Mouse (Mus musculus) testis, adult 2 months (tissue): Measurements from ENCODE around the gene Lars2. TPM values are rescaled to one million over a fixed set of nuclear protein-coding genes. Genes with fewer than 3 reads are reported as not detected.
"Not testable (repeated sequence)": the region's sequence is repeated elsewhere in the genome, so short reads cannot be mapped to it uniquely, and the experiment has no call there.

Source experiments
- H3K27ac ChIP-seq: fragments of 200-500 bp; 2 replicates; pipeline ENCODE4 v1.5.1; 2012; ENCODE audit warnings: low read depth, low read length; ENCODE audit not compliant: control insufficient read depth, insufficient read depth
- H3K27me3 ChIP-seq: fragments of 200-500 bp; 2 replicates; pipeline ENCODE4 v1.6.1; 2012; ENCODE audit warnings: mild to moderate bottlenecking, low read length, moderate library complexity; ENCODE audit not compliant: control insufficient read depth, insufficient read depth
- H3K36me3 ChIP-seq: fragments of 200-500 bp; 2 replicates; pipeline ENCODE4 v1.6.1; 2012; ENCODE audit warnings: mild to moderate bottlenecking, low read length; ENCODE audit not compliant: control insufficient read depth, insufficient read depth
- H3K4me1 ChIP-seq: fragments of 200-500 bp; 2 replicates; pipeline ENCODE4 v1.6.1; 2012; ENCODE audit warnings: low read length; ENCODE audit not compliant: control insufficient read depth, insufficient read depth
- H3K4me3 ChIP-seq: fragments of 200-500 bp; 2 replicates; pipeline ENCODE4 v1.5.1; 2012; ENCODE audit warnings: low read depth, mild to moderate bottlenecking, low read length, moderate library complexity, mixed read lengths; ENCODE audit not compliant: control insufficient read depth
- CTCF ChIP-seq: fragments of 200-500 bp; IDR thresholded peaks from 2 replicates; pipeline ENCODE4 v1.5.1; 2012; ENCODE audit warnings: low read depth, mild to moderate bottlenecking, inconsistent platforms, low read length, moderate library complexity; ENCODE audit not compliant: control insufficient read depth, insufficient read depth, insufficient replicate concordance
- POLR2A ChIP-seq: fragments of 200-500 bp; IDR thresholded peaks from 2 replicates; pipeline ENCODE4 v1.6.1; 2012; ENCODE audit warnings: low read depth, mild to moderate bottlenecking, inconsistent platforms, low read length, moderate library complexity; ENCODE audit not compliant: control insufficient read depth
- polyA plus RNA-seq: library from polyadenylated mRNA; depleted of rRNA; stranded (reverse); fragments of >200 nt; gene quantifications from 2 replicates; pipeline ENCODE4 v1.2.3, GENCODE M21; 2012

Lars2 gene
- polyA plus RNA-seq, 1 experiment = 685 TPM

DNA sequence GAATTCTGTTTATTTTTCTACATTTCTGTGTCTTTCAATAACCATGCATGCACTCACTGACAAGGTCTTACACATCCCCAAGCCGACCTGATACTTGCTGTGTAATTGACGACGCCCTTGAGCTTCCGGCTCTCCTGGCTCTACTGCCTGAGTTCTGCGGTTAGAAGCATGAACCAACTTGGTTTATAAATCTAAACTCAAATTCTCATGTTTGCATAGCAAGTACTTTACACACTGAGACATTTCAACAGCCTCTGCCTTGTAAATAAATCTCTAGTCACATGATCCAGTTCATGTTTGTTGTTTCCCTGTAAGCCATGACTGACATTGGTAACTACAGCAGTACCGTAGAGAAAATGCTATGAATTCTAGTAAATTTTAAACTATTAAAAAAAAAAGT, 25.5 kb upstream of the Lars2 start:
- Histone ChIP-seq H3K4me1 (no peaks in the 10 kb centered on the region), H3K27me3 (no peaks in the 10 kb centered on the region), H3K36me3 (no peaks in the 10 kb centered on the region), H3K4me3 (no peak overlapping the region), H3K27ac (no peak overlapping the region)
- no peak for TF ChIP-seq CTCF
- no peak for TF ChIP-seq POLR2A

DNA sequence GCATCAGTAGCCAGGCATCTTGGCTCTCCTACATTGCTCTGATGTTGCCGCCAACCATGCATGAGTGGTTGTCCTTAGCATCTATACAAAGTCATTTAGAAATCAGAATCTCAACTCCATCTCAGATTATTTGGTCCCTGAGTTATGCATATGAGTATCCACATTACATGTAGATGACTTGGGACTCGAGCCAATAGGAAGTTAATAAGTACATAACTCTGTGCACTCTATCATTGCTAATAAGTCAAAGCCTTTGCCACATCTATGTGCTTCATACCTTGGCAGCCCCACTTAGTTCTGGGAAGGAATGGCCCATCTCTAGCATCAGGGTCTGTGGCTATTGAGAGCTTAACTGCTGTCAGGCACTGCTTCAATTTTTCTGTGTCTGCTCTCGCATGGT, 23.7 kb upstream of the Lars2 start:
- Histone ChIP-seq H3K4me3 (no peak overlapping the region), H3K36me3 (no peaks in the 10 kb centered on the region), H3K4me1 (no peaks in the 10 kb centered on the region), H3K27me3 (no peaks in the 10 kb centered on the region), H3K27ac (no peak overlapping the region)
- TF ChIP-seq CTCF = no peak
- TF ChIP-seq POLR2A = no peak

DNA sequence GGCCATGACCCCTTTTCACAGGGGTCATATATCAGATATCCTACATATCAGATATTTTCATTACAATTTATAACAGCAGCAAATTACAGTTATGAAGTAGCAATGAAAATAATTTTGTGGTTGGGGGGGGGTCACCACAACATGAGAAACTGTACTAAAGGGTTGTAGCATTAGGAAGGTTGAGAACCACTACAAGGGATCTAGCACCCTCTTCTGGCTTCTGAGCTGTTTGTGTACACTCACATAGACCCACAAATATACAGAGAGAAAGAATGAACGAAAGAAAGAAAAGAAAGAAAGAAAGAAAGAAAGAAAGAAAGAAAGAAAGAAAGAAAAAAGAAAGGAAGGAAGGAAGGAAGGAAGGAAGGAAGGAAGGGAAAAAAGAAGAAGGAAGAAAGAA, 17.4 kb upstream of the Lars2 start:
- H3K4me1 ChIP-seq = not testable (repeated sequence)

DNA sequence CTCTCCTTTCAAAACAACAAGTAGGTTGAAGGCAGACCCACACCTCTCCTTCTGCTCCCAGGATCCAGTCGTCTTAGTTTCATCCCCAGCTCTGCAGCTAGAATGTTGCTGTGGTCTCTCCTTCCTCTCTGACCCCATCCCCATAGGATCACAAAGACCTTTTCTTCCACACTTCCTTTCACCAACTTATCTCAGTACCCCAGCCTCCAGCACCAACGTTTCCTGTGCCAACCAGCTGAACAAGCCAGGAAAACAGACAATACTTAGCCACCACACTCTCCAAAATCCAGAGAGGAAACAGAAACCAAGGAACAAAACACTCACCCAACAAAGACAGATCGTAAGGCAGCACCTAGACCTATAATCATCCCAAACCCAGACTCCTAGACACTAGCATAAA, 6.7 kb upstream of the Lars2 start:
- no peak overlapping the region for H3K4me3 ChIP-seq
- H3K4me1 ChIP-seq = no peaks in the 10 kb centered on the region
- H3K27me3 ChIP-seq = no peaks in the 10 kb centered on the region
- H3K27ac ChIP-seq = no peak overlapping the region
- TF ChIP-seq CTCF = no peak
- TF ChIP-seq POLR2A = no peak
- no peaks in the 10 kb centered on the region for H3K36me3 ChIP-seq

More for the DNA sequence above, 17.4 kb upstream of the Lars2 start:
- H3K4me3 ChIP-seq, H3K27ac ChIP-seq, H3K36me3 ChIP-seq, H3K27me3 ChIP-seq: not testable (repeated sequence)

DNA sequence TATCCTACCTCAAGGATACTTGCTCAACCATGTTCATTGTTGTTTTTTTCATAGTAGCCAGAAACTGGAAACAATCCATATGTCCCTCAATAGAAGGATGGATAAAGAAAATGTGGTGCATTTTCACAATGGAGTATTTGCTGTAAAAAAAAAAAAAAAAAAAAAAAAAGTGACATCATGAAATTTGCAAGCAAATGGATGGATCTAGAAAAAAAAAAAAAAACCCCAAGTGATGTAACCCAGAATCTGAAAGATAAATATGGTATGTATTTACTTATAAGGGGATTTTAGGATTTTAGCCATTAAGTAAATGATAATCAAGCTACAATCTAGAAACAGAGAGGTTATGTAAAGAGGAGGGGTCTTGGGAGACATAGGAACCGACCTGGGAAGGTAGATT, 1.4 kb upstream of the Lars2 start:
- Histone ChIP-seq H3K4me1 (peaks cover 3% of the 10 kb centered on the region), H3K4me3 (no peak overlapping the region), H3K27ac (no peak overlapping the region), H3K36me3 (no peaks in the 10 kb centered on the region), H3K27me3 (no peaks in the 10 kb centered on the region)
- TF ChIP-seq POLR2A (no peak), CTCF (no peak)

DNA sequence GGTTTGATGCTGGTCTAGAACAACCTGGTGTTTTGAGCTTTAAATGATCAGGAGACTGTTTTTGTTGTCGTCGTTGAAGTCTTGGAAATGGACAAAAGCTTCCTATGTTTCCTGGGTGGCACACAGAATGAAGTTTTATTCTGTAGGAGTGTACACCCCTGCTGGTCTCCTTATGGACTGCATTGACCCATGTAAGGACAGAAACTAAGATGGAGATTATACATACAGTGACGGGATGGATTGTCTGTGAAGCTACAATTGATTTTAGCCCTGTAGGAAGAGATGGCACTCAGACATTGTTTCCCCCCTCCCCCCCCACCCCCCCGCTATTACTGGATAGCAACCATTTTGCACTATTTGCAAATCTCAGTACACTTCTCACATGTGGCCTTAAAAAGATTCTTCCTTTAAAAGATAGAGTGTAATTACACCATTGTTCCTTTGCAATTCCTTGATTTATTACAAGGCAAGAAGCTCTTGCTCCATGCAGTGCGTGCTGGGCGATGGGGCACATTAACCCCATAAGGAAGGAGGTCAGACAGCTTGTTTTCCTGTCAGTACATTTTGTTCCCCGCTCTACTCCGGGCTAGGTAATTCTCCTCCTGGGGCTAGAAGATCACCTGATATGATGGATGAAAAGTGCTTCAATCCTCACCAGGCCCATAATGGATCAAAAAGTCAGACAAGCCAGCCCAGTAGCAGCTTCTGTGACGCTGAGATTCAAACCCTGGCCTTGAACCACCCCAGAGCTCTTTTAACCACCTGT, 602 bp upstream of the Lars2 start:
- Histone ChIP-seq H3K27me3 (no peaks in the 10 kb centered on the region), H3K36me3 (no peaks in the 10 kb centered on the region), H3K4me1 (peaks cover 3% of the 10 kb centered on the region), H3K4me3 (peak overlapping the region; percentile 95), H3K27ac (no peak overlapping the region)
- TF ChIP-seq POLR2A (no peak), CTCF (no peak)

DNA sequence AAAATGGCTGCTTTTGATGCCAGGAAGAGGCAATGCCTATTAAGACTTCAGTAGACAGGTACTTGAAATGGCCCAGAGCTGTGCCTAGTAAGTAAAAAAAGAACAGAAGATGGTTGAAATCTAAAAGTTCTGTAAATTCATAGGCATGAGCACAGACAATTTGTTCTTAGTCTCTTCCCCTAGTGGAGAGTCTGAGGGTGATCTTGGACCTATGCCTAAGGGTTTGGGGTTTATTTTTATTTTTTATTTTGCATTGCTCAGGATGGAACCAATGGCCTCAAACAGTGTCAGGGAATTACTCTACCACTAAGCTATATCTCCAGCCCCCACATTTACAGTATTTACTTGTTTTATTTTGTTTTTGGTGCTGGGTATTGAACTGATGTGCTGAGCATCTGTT, 909 bp downstream of the Lars2 start:
- Histone ChIP-seq H3K36me3 (no peaks in the 10 kb centered on the region), H3K27ac (no peak overlapping the region), H3K27me3 (no peaks in the 10 kb centered on the region), H3K4me1 (peaks cover 3% of the 10 kb centered on the region), H3K4me3 (no peak overlapping the region)
- TF ChIP-seq CTCF (no peak), POLR2A (no peak)

DNA sequence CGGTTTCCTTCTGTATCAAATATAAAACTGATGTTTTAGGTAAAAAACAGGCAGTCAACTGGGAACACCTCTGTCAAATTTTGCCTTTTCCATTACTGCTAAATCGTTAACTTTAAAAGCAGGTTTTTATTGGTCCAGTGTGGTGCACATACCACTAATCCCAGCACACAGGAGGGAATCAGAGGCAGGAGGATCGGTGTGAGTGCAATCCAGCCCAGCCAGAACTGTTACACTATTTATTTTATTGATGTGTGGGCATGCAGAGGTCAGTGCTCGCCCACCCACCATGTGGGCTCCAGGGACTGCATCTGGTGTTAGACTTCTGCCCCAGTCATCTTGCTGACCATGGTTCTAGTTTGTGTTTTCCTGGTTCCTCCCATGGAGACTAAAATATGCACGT, 15.7 kb downstream of the Lars2 start:
- Histone ChIP-seq H3K27ac (no peak overlapping the region), H3K4me3 (no peak overlapping the region), H3K27me3 (no peaks in the 10 kb centered on the region), H3K36me3 (no peaks in the 10 kb centered on the region), H3K4me1 (no peaks in the 10 kb centered on the region)
- TF ChIP-seq POLR2A = no peak
- TF ChIP-seq CTCF = no peak
